Mouse (Mus musculus): ENCODE results near the gene Cend1. TPM values are rescaled to one million over a fixed set of nuclear protein-coding genes. Genes with fewer than 3 reads are reported as not detected.

The Cend1 gene
- polyA plus RNA-seq, 1 experiment from 2014 or later, result 8.9 TPM

DNA sequence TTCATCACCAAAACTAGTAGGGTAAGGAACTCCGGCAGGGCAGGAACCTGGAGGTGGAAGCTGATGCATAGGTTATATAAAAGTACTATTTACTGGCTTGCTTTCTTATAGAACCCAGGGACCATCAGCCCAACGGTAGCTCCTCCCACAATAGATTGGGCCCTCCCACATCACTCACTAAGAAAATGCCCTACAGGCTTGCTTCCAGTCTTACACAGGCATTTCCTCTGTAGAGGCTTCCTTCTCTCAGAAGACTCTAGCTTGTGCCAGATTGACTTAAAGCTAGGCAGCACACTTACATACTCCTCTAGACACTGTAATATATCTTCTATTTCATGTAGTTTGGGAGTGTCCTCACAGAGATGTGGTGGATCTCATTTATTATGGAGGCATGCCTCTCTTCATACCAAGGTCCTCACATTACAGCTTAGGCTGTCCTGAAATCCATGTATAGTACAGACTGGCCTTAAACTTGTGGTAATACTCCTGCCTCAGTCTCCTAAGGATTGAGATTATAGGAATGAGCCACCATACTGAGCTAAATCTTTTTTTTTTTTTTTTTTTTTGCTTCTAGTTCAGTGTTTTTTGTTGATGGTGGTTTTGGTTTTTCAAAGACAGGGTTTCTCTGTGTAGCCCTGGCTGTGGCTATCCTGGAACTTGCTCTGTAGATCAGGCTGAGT, 41.3 kb downstream of the Cend1 start:
- Histone ChIP-seq H3K27me3 (ENCODE audit: low read depth, poor library complexity, severe bottlenecking) (peaks cover 30% of the 10 kb centered on the region; the same call in 1 of the 2 replicates), H3K27ac (replicated peaks) (no peak overlapping the region), H3K36me3 (no peaks in the 10 kb centered on the region), H3K4me3 (no peak overlapping the region), H3K4me1 (peaks cover 14% of the 10 kb centered on the region), H3K9me3 (replicated peaks) (no peaks in the 10 kb centered on the region)
- DNase-seq (ENCODE audit: low spot score), result no peak
- 61% methylated on average over 2 of the region's 2 CpGs for WGBS

DNA sequence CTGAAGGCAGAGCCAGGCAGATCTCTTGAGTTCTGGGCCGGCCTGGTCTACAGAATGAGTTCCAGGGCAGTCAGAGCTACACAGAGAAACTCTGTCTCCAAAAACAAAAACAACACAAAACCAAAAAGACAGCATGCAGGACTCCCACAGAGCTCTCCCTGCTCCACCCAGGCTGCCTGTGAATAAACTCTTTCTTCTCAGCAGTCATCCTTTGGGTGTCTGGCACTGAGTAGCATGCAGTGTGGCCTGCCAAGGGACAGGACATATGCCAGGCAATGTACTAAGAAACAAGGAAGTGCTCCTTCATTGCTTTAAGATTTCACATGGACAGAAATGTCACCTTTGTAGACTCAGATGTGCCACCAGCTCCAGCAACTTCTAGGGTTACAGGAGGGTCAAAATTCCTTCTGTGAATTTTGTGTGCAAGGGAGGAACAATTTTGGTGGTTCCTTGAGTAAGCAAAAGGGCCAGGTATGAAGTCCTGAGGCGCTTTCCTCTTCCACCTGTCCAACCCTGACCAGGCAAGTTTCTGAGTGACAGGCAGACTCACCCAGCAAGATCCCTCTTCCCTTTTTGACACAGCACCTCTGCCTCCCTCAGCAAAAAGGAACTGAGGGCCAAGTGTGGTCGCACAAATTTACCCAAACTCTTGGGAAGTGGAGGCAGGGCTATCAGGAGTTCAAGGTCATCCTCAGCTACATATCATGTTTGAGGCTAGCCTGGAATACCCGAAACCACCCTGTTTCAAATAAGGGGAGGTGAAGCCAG, 48.0 kb downstream of the Cend1 start:
- Histone ChIP-seq H3K4me3 (no peak overlapping the region), H3K27ac (replicated peaks) (no peak overlapping the region), H3K27me3 (ENCODE audit: low read depth, poor library complexity, severe bottlenecking) (no peaks in the 10 kb centered on the region), H3K4me1 (no peaks in the 10 kb centered on the region), H3K36me3 (no peaks in the 10 kb centered on the region), H3K9me3 (replicated peaks) (no peaks in the 10 kb centered on the region)
- WGBS, result 82% methylated on average over 4 of the region's 4 CpGs
- no peak for DNase-seq (ENCODE audit: low spot score)

DNA sequence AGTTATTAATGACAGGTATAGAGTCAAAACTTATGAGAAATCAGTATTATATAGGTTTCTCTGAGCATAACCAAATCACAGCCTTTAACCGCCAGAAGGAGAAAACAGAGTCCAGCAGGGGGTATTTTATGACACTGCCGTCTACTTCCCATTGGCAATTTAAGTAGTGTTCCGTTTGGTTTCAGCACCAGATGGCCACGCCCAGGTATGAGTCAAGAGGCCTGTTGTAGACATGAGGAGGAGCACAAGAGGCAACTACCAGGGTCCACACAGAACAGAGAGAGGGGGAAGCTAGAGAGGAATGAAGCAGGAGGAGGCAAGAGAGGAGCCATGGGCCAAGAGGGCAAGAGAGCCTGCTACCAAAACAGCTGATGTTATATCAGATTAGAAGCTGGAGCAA, 49.7 kb downstream of the Cend1 start:
- Histone ChIP-seq H3K4me3 (no peak overlapping the region), H3K36me3 (no peaks in the 10 kb centered on the region), H3K9me3 (replicated peaks) (no peaks in the 10 kb centered on the region), H3K27me3 (ENCODE audit: low read depth, poor library complexity, severe bottlenecking) (no peaks in the 10 kb centered on the region), H3K27ac (replicated peaks) (no peak overlapping the region), H3K4me1 (no peaks in the 10 kb centered on the region)
- DNase-seq (ENCODE audit: low spot score), result no peak
- WGBS, result 76% methylated on average over 4 of the region's 4 CpGs

Other genes with a start within 250 kb of the Cend1 start
- gene Hras, start 235.5 kb downstream of the Cend1 start, polyA plus RNA-seq (2016; fragmentation: Nextera tagmentation; extraction: Ambion mirVana), result 84.2 and 87.5 TPM in 2 replicates
- 14.4 and 14.6 TPM in 2 replicates for gene Lrrc56, start 235.3 kb downstream of the Cend1 start, polyA plus RNA-seq (2016; fragmentation: Nextera tagmentation; extraction: Ambion mirVana)
- 3.8 and 5.1 TPM in 2 replicates for gene Lmntd2, start 215.4 kb downstream of the Cend1 start, polyA plus RNA-seq (2016; fragmentation: Nextera tagmentation; extraction: Ambion mirVana)
- gene Rassf7, start 213.6 kb downstream of the Cend1 start, polyA plus RNA-seq (2016; fragmentation: Nextera tagmentation; extraction: Ambion mirVana), result 55.6 and 57.2 TPM in 2 replicates
- 114 and 125 TPM in 2 replicates for gene Phrf1, start 200.7 kb downstream of the Cend1 start, polyA plus RNA-seq (2016; fragmentation: Nextera tagmentation; extraction: Ambion mirVana)
- gene Irf7, start 163.0 kb downstream of the Cend1 start, polyA plus RNA-seq (2016; fragmentation: Nextera tagmentation; extraction: Ambion mirVana), result 0.58 and 1.4 TPM in 2 replicates
- gene Cdhr5, start 152.7 kb downstream of the Cend1 start, polyA plus RNA-seq (2016; fragmentation: Nextera tagmentation; extraction: Ambion mirVana), result not detected in 2 replicates
- gene Sct, start 150.4 kb downstream of the Cend1 start, polyA plus RNA-seq (2016; fragmentation: Nextera tagmentation; extraction: Ambion mirVana), result 0.79 and 2.4 TPM in 2 replicates
- gene Drd4, start 137.5 kb downstream of the Cend1 start, polyA plus RNA-seq (2016; fragmentation: Nextera tagmentation; extraction: Ambion mirVana), result 0.32 and 0.62 TPM in 2 replicates
- gene Deaf1, start 101.8 kb downstream of the Cend1 start, polyA plus RNA-seq (2016; fragmentation: Nextera tagmentation; extraction: Ambion mirVana), result 57.4 and 67.2 TPM in 2 replicates
- 52.2 and 58.1 TPM in 2 replicates for gene Tmem80, start 101.8 kb downstream of the Cend1 start, polyA plus RNA-seq (2016; fragmentation: Nextera tagmentation; extraction: Ambion mirVana)
- gene Eps8l2, start 90.6 kb downstream of the Cend1 start, polyA plus RNA-seq (2016; fragmentation: Nextera tagmentation; extraction: Ambion mirVana), result 3.4 and 3.8 TPM in 2 replicates
- gene Taldo1, start 37.3 kb downstream of the Cend1 start, polyA plus RNA-seq (2016; fragmentation: Nextera tagmentation; extraction: Ambion mirVana), result 339 and 342 TPM in 2 replicates
- 45.1 and 47.0 TPM in 2 replicates for gene Gatd1, start 15.4 kb downstream of the Cend1 start, polyA plus RNA-seq (2016; fragmentation: Nextera tagmentation; extraction: Ambion mirVana)
- 43.7 and 48.4 TPM in 2 replicates for gene Slc25a22, start 8.4 kb upstream of the Cend1 start, polyA plus RNA-seq (2016; fragmentation: Nextera tagmentation; extraction: Ambion mirVana)
- 18.8 and 20.9 TPM in 2 replicates for gene Pidd1, start 14.5 kb upstream of the Cend1 start, polyA plus RNA-seq (2016; fragmentation: Nextera tagmentation; extraction: Ambion mirVana)
- gene Rplp2, start 17.9 kb upstream of the Cend1 start, polyA plus RNA-seq (2016; fragmentation: Nextera tagmentation; extraction: Ambion mirVana), result 905 and 1,135 TPM in 2 replicates
- gene Pnpla2, start 25.7 kb upstream of the Cend1 start, polyA plus RNA-seq (2016; fragmentation: Nextera tagmentation; extraction: Ambion mirVana), result 15.2 and 17.5 TPM in 2 replicates
- gene Cracr2b, start 31.6 kb upstream of the Cend1 start, polyA plus RNA-seq (2016; fragmentation: Nextera tagmentation; extraction: Ambion mirVana), result 4.1 and 6.9 TPM in 2 replicates
- 17.3 and 17.6 TPM in 2 replicates for gene Cd151, start 37.9 kb upstream of the Cend1 start, polyA plus RNA-seq (2016; fragmentation: Nextera tagmentation; extraction: Ambion mirVana)
- gene Polr2l, start 45.6 kb upstream of the Cend1 start, polyA plus RNA-seq (2016; fragmentation: Nextera tagmentation; extraction: Ambion mirVana), result 82.1 and 85.0 TPM in 2 replicates
- gene Tspan4, start 45.7 kb upstream of the Cend1 start, polyA plus RNA-seq (2016; fragmentation: Nextera tagmentation; extraction: Ambion mirVana), result 33.3 and 38.7 TPM in 2 replicates
- gene Chid1, start 110.4 kb upstream of the Cend1 start, polyA plus RNA-seq (2016; fragmentation: Nextera tagmentation; extraction: Ambion mirVana), result 25.0 and 29.4 TPM in 2 replicates
- 104 and 112 TPM in 2 replicates for gene Ap2a2, start 132.7 kb upstream of the Cend1 start, polyA plus RNA-seq (2016; fragmentation: Nextera tagmentation; extraction: Ambion mirVana)
- 0.14 and 0.20 TPM in 2 replicates for gene Muc6, start 225.8 kb upstream of the Cend1 start, polyA plus RNA-seq (2016; fragmentation: Nextera tagmentation; extraction: Ambion mirVana)